Mouse (Mus musculus) embryonic facial prominence, embryonic 14.5 days (tissue): Measurements from ENCODE around the gene Zmpste24. TPM values are rescaled to one million over a fixed set of nuclear protein-coding genes. Genes with fewer than 3 reads are reported as not detected.

ENCODE experiments used
- ATAC-seq: fragments of 200-750 bp; cut with Nextera tagmentation; 2 replicates; pipeline ENCODE4 v1.8.0; 2017; ENCODE audit warnings: low read depth, moderate number of reproducible peaks, moderate TSS enrichment
- DNase-seq: peaks from one replicate; pipeline ENCODE4 v3.0.0-alpha.2; 2015; ENCODE audit warnings: low spot score
- H3K27ac ChIP-seq: fragments of 300-500 bp; sonication (generic); replicated peaks from 2 replicates; pipeline ENCODE4 v1.5.1; 2014; ENCODE audit warnings: low read depth, mild to moderate bottlenecking, low read length, moderate library complexity
- H3K27me3 ChIP-seq: fragments of 300-500 bp; sonication (generic); replicated peaks from 2 replicates; pipeline ENCODE4 v1.6.1; 2014; ENCODE audit warnings: low read length; ENCODE audit not compliant: control insufficient read depth, insufficient read depth
- H3K36me3 ChIP-seq: fragments of 300-500 bp; sonication (generic); 2 replicates; pipeline ENCODE4 v1.6.1; 2014; ENCODE audit warnings: low read length, mixed read lengths; ENCODE audit not compliant: control insufficient read depth, insufficient read depth
- H3K4me1 ChIP-seq: fragments of 300-500 bp; sonication (generic); 2 replicates; pipeline ENCODE4 v1.6.1; 2014; ENCODE audit warnings: antibody characterized with exemption, low read length; ENCODE audit not compliant: control insufficient read depth, insufficient read depth
- H3K4me2 ChIP-seq: fragments of 300-500 bp; sonication (generic); 2 replicates; pipeline ENCODE4 v1.6.1; 2014; ENCODE audit warnings: low read depth, mild to moderate bottlenecking, low read length, moderate library complexity, mixed read lengths
- H3K4me3 ChIP-seq: fragments of 300-500 bp; sonication (generic); 2 replicates; pipeline ENCODE4 v1.5.1; 2014; ENCODE audit warnings: low read depth, mild to moderate bottlenecking, low read length
- H3K9ac ChIP-seq: fragments of 300-500 bp; sonication (generic); 2 replicates; pipeline ENCODE4 v1.6.1; 2014; ENCODE audit warnings: low read depth, mild to moderate bottlenecking, low read length, moderate library complexity, mixed read lengths
- H3K9me3 ChIP-seq: fragments of 300-500 bp; sonication (generic); 2 replicates; pipeline ENCODE4 v1.6.1; 2016; ENCODE audit warnings: low read length; ENCODE audit not compliant: control insufficient read depth
- WGBS: fragments of 180-500 bp; shearing (Covaris S2); extraction: QIAGEN DNeasy Blood & Tissue Kit; methylation state at CpG from one replicate; pipeline ENCODE4 v1.1.7; 2014; 5-methylcytosine and 5-hydroxymethylcytosine counted together
- polyA plus RNA-seq: library from polyadenylated mRNA; unstranded; fragments of >200 nt; fragmentation: Nextera tagmentation; extraction: Ambion mirVana; gene quantifications from 2 replicates; pipeline ENCODE4 v1.2.1, GENCODE M21; 2014

Zmpste24 gene
- polyA plus RNA-seq, 1 experiment from 2014 or later: 25.9 TPM

DNA sequence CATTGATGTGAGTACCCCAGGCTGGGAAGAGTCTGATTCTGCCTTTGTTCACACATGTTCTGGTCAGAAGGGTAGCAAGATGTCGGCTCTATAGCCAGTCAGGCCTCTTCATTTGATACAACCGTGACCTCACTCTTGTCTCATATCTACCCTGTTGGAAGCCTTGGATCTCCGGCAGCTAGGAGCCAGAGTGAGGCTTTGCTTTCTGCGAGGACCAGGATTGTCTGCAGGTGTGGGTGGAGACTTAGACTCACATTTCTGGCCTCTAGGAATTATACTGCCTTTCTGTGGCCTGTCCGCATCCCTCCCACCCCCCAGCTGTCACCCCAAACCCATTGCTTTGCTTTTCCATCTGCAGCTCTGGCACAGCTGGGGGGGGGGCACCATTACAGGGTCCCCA, 55.6 kb downstream of the Zmpste24 start:
- ATAC-seq: no peak
- no peak overlapping the region for H3K4me3 ChIP-seq

DNA sequence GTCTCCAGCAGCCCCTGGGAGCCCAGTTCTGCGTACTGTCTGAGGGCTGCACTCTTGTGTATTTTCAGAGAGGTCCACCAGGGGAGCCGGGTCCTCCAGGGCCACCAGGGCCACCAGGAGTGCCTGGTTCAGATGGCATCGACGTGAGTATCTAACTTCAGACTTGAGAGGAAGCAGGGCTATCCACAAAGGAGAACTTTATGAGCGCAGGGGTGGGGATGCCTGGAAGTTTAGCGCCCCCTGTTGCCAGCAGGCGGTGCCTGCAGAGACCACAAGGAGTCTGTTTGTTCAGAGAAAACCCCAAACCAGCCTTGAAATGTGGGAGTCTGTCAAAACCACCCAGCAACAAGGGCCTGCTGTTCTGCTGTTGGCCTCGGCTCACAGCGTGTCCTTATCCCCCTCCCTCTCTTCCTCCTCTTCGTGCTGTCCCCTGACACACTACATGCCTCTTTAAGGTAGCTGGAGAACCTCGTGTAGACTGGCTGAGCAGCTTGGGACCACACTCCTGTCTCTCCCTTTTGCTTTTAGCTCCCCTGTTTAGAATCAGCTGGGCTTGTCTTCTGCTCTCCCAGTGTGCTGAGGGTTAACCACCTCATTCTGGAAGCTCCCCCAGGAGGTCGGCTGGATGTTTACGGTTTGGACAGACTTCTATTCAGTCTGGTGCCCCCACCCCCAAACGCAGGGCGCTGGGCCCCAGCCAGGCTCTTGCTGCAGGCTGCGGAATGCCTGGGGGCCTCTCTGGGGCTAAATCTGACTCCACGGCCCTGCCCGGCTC, 57.0 kb downstream of the Zmpste24 start:
- Histone ChIP-seq H3K27me3 (0 out of 2 replicates have a peak, but pooled peaks cover 10% of the 10 kb centered on the region), H3K4me1 (peaks cover 14% of the 10 kb centered on the region), H3K9ac (peak overlapping the region; percentile 22), H3K4me2 (peak overlapping the region; percentile 75), H3K27ac (peak overlapping the region; percentile 72), H3K36me3 (0 out of 2 replicates have a peak, but pooled peaks cover 8% of the 10 kb centered on the region), H3K4me3 (peak overlapping the region; percentile 52), H3K9me3 (no peaks in the 10 kb centered on the region)
- DNase-seq: peak; percentile 88
- peak; percentile 79 for ATAC-seq
- WGBS: 6% methylated on average over 18 of the region's 18 CpGs

More for the DNA sequence above, 55.6 kb downstream of the Zmpste24 start:
- 0 out of 2 replicates have a peak, but pooled peaks cover 10% of the 10 kb centered on the region for H3K27me3 ChIP-seq
- 45% methylated on average over 5 of the region's 5 CpGs for WGBS
- H3K4me2 ChIP-seq: peak overlapping the region; percentile 75; the same call in 1 of the 2 replicates
- no peaks in the 10 kb centered on the region for H3K9me3 ChIP-seq
- DNase-seq: no peak
- H3K9ac ChIP-seq: no peak overlapping the region
- H3K36me3 ChIP-seq: 0 out of 2 replicates have a peak, but pooled peaks cover 8% of the 10 kb centered on the region
- H3K27ac ChIP-seq: peak overlapping the region; percentile 72
- H3K4me1 ChIP-seq: peaks cover 14% of the 10 kb centered on the region

DNA sequence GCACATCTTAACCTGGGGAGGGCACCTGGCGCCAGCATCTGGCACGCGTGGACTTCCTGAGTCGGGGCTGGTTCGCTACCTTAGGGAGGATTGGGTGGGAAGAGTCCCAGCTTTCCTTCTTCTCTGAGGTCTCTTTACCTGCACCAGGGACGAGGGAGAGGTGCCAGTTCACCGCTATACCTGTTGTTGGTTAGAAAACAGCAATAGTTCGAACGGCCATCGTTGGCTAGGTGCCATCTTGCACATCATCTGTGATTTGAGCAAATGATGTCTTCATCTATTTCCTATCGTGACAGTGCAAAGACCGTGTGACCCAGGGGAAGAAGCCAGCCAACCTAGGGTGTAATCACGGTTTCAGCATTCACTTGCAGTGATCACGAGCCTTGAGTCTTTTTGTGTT, 57.7 kb downstream of the Zmpste24 start:
- Histone ChIP-seq H3K4me2 (peak overlapping the region; percentile 75), H3K27me3 (0 out of 2 replicates have a peak, but pooled peaks cover 10% of the 10 kb centered on the region), H3K9me3 (no peaks in the 10 kb centered on the region), H3K9ac (peak overlapping the region; percentile 68; the same call in 1 of the 2 replicates), H3K4me1 (peaks cover 14% of the 10 kb centered on the region), H3K27ac (peak overlapping the region; percentile 72), H3K4me3 (peak overlapping the region; percentile 52), H3K36me3 (0 out of 2 replicates have a peak, but pooled peaks cover 8% of the 10 kb centered on the region)
- DNase-seq (no peak), ATAC-seq (no peak)
- 54% methylated on average over 14 of the region's 14 CpGs for WGBS

DNA sequence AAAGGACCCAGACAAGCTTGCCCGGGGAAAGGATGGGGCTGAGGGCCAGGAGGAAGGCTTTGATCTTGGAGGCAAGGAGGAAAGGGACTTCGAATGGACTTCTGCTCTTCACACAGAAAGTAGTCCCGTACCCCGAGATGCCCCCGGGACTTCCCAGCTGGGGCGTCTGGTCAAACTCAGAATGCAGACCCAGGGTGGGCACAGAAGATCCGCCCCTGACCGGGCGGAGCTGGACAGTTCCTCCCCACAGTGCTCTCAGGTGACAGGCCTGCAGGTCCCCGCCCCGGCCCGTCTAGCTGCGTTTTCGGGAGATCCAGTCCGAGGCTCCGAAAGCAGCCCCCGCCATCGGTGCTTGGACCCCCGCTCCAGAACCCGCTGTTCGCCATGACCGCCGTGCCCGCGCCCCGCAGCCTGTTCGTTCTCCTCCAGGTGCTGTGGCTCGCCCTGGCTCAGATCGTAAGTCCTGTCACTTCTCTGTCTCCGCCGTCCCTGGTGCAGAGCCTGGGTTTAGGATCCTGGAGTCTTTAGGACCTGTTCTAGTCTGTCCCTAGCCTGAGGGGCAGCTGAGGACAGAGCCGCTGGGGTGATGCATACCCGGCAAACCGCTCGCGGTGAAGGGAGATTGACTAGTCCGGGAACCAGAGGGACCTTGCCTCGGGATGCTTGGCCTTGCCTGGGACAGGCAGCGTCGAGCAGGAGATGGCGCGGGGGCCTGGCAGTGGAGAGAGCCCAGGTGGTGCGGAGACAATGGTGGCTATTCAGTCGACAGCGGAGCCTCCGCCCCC, 58.5 kb downstream of the Zmpste24 start, which contains the start of gene Col9a2:
Gene Col9a2, plus strand, starts transcription at position 55 of the 785 bp plus-strand sequence.
- Histone ChIP-seq H3K4me2 (peak within 1 kb of the TSS; percentile 75), H3K27ac (peak within 1 kb of the TSS; percentile 72), H3K36me3 (0 out of 2 replicates have a peak, but pooled peaks cover 7% of the 10 kb centered on the region), H3K9me3 (no peaks in the 10 kb centered on the region), H3K4me3 (peak within 1 kb of the TSS; percentile 52), H3K27me3 (0 out of 2 replicates have a peak, but pooled peaks cover 10% of the 10 kb centered on the region), H3K4me1 (peaks cover 14% of the 10 kb centered on the region), H3K9ac (peak within 1 kb of the TSS; percentile 68)
- 4% methylated on average over 34 of the region's 46 CpGs for WGBS
- ATAC-seq (peak; percentile 8; the same call in 1 of the 2 replicates), DNase-seq (no peak)

DNA sequence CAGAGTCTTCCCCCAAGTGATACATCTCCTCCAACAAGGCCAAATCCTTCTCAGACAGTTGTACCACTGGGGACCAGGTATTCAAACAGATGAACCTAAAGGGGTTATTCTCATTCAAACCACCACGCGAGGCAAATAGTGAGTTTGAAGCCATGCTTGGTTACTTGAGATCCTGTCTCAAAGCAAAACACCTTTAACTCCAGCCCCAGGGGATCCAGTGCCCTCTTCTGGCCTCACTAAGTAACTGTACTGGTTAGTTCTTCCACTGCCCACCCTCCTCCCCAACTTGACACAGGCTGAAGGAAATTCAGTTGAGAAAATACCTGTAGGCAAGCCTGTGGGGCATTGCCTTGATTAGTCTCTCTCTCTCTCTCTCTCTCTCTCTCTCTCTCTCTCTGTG, 65.0 kb downstream of the Zmpste24 start:
- DNase-seq (no peak), ATAC-seq (no peak)
- Histone ChIP-seq H3K4me2 (no peak overlapping the region), H3K4me3 (no peak overlapping the region), H3K27me3 (no peaks in the 10 kb centered on the region), H3K36me3 (no peaks in the 10 kb centered on the region), H3K9me3 (no peaks in the 10 kb centered on the region), H3K27ac (no peak overlapping the region), H3K4me1 (no peaks in the 10 kb centered on the region), H3K9ac (no peak overlapping the region)
- WGBS: 77% methylated on average over 2 of the region's 2 CpGs

DNA sequence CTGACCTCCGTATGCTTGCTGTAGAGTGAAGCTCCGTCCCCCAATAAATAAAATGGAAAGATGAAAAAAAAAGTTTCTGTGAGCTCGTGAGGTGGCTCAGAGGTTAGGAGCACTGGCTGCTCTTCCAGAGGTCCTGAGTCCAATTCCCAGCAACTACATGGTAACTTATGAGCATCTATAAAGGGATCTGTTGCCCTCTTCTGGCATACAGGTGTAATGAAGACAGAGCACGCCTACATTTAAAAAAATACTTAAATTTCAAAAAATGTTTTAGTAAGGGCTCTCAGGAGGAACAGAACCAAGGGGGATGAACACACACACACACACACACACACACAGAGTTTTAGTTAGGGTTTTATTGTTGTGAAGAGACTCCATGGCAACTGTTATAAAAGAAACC, 66.6 kb downstream of the Zmpste24 start:
- H3K36me3 ChIP-seq: no peaks in the 10 kb centered on the region
- no peaks in the 10 kb centered on the region for H3K27me3 ChIP-seq
- H3K9me3 ChIP-seq: no peaks in the 10 kb centered on the region
- no peak for ATAC-seq
- no peak overlapping the region for H3K4me3 ChIP-seq
- no peak overlapping the region for H3K4me2 ChIP-seq
- no peak overlapping the region for H3K27ac ChIP-seq
- WGBS: 65% methylated on average over 4 of the region's 4 CpGs
- no peak for DNase-seq
- H3K9ac ChIP-seq: no peak overlapping the region
- no peaks in the 10 kb centered on the region for H3K4me1 ChIP-seq

DNA sequence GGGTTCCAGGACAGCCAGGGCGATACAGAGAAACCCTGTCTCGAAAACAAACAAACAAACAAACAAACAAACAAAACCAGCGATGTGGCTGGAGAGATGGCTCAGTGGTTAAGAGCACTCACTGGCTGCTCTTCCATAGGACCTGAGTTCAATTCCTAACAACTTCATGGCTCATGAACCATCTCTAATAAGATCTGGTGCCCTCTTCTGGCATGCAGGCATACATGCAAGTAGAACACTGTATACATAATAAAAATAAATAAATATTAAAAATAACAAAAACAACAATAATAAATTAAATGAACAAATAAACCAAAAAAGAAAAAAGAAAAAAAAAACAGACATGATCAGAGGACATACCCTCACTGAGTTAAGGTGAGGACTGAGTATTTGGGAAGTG, 68.4 kb downstream of the Zmpste24 start:
- no peaks in the 10 kb centered on the region for H3K27me3 ChIP-seq

DNA sequence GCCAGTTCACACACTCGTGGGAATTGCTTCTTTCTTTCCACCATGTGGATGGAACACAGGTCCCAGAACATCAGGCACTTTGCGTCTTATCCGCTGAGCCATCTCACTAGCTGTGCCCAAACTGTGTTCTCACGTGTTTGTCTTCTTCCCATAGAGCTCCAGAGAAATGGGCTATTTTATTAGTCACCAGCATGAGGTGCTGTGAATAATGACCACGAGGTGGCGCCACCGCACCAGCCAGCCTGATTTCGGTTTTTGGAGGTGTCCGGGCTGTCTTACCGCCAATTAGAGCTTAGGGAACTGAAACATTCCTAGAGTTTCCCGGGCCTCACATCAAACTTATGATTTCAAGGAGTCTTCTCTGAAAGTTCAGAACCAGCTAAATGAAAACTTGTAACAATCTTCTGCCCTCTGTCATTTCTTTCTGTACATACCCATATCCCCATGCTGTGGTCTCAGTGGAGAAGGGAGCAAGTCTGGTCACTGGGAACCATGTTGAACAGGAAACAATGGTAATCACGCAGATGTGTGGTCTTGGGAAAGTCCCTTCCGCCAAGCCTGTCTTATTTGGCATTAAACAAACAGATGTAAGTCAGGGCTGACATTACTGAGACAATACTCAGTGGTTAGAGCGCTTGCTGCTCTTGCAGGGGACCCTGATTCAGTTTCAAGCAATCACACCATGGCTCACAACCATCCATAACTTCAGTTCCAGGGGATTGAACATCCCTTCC, 69.2 kb downstream of the Zmpste24 start:
- Histone ChIP-seq H3K4me1 (no peaks in the 10 kb centered on the region), H3K9me3 (no peaks in the 10 kb centered on the region), H3K36me3 (no peaks in the 10 kb centered on the region), H3K27me3 (no peaks in the 10 kb centered on the region), H3K4me2 (no peak overlapping the region), H3K27ac (no peak overlapping the region), H3K9ac (no peak overlapping the region), H3K4me3 (no peak overlapping the region)
- no peak for ATAC-seq
- DNase-seq: peak; percentile 31
- WGBS: 26% methylated on average over 14 of the region's 14 CpGs

More for the DNA sequence above, 68.4 kb downstream of the Zmpste24 start:
- Histone ChIP-seq H3K9ac (no peak overlapping the region), H3K4me1 (no peaks in the 10 kb centered on the region), H3K4me3 (no peak overlapping the region), H3K27ac (no peak overlapping the region), H3K36me3 (no peaks in the 10 kb centered on the region), H3K4me2 (no peak overlapping the region), H3K9me3 (no peaks in the 10 kb centered on the region)
- 72% methylated on average over 3 of the region's 3 CpGs for WGBS
- no peak for ATAC-seq
- DNase-seq: no peak
